Mouse (Mus musculus) liver, postnatal 0 days (tissue): ENCODE results near the gene Sorl1. TPM values are rescaled to one million over a fixed set of nuclear protein-coding genes. Genes with fewer than 3 reads are reported as not detected.
A peak's percentile ranks its signal among the peaks of the same experiment; 100 is the strongest.

Experiments used
- ATAC-seq: fragments of 200-750 bp; cut with Nextera tagmentation; 2 replicates; pipeline ENCODE4 v1.8.0; 2017; ENCODE audit warnings: mild to moderate bottlenecking, moderate library complexity
- DNase-seq: peaks from one replicate; pipeline ENCODE4 v3.0.0-alpha.2; 2016
- H3K27ac ChIP-seq: fragments of 300-500 bp; sonication (generic); 2 replicates; pipeline ENCODE4 v1.5.1; 2014; ENCODE audit warnings: antibody characterized with exemption, moderate library complexity, mild to moderate bottlenecking, low read depth
- H3K27me3 ChIP-seq: fragments of 300-500 bp; sonication (generic); 2 replicates; pipeline ENCODE4 v1.6.1; 2014; ENCODE audit warnings: low read length, control low read depth, mixed read lengths; ENCODE audit not compliant: insufficient read depth
- H3K36me3 ChIP-seq: fragments of 300-500 bp; sonication (generic); replicated peaks from 2 replicates; pipeline ENCODE4 v1.6.1; 2014; ENCODE audit warnings: mild to moderate bottlenecking, control low read depth, low read length, moderate library complexity, mixed read lengths; ENCODE audit not compliant: insufficient read depth
- H3K4me1 ChIP-seq: fragments of 300-500 bp; sonication (generic); 2 replicates; pipeline ENCODE4 v1.6.1; 2014; ENCODE audit warnings: antibody characterized with exemption, mild to moderate bottlenecking, control low read depth; ENCODE audit not compliant: insufficient read depth
- H3K4me2 ChIP-seq: fragments of 300-500 bp; sonication (generic); 2 replicates; pipeline ENCODE4 v1.6.1; 2014; ENCODE audit warnings: low read depth, mild to moderate bottlenecking, low read length, moderate library complexity, mixed read lengths
- H3K4me3 ChIP-seq: fragments of 300-500 bp; sonication (generic); 2 replicates; pipeline ENCODE4 v1.5.1; 2014; ENCODE audit warnings: low read depth, low read length
- H3K9ac ChIP-seq: fragments of 300-500 bp; sonication (generic); replicated peaks from 2 replicates; pipeline ENCODE4 v1.6.1; 2014; ENCODE audit warnings: mild to moderate bottlenecking, moderate library complexity
- H3K9me3 ChIP-seq: fragments of 300-500 bp; sonication (generic); 2 replicates; pipeline ENCODE4 v1.6.1; 2016; ENCODE audit warnings: mild to moderate bottlenecking, control low read depth, low read length, mixed read lengths
- CTCF ChIP-seq: sonication (generic); IDR thresholded peaks from 2 replicates; pipeline ENCODE4 v1.5.1; 2016; ENCODE audit warnings: antibody characterized with exemption, low read depth
- EP300 ChIP-seq: IDR thresholded peaks from 2 replicates; pipeline ENCODE4 v1.6.1; 2016; ENCODE audit warnings: antibody characterized with exemption, low read depth, mild to moderate bottlenecking
- WGBS: fragments of 180-500 bp; shearing (Covaris S2); extraction: QIAGEN DNeasy Blood & Tissue Kit; methylation state at CpG from one replicate; pipeline ENCODE4 v1.1.7; 2014; ENCODE audit not compliant: insufficient replicate concordance; 5-methylcytosine and 5-hydroxymethylcytosine counted together
- polyA plus RNA-seq: library from polyadenylated mRNA; unstranded; fragments of >200 nt; fragmentation: Nextera tagmentation; extraction: Ambion mirVana; gene quantifications from 2 replicates; pipeline ENCODE4 v1.2.1, GENCODE M21; 2015

The Sorl1 gene
- polyA plus RNA-seq, 1 experiment from 2014 or later = 3.0 TPM

DNA sequence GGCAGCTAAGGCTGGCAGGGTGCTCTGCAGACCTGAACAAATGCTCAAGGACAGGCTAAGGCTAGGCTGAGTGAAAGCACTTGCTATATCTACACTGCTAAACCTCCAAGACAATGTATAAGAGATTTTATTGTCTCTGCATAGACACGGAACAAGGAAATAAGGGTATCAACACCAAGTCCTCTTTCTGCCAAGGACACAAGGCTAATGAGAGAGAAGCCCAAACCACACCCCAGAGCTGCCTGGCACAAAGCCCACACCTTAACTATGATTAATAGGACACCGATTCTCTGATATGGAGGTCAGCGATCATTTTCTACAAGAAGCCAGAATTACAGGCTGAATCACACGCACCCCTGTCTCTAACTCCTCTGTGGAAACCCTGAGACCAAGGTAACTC is 120.0 kb downstream of the Sorl1 start:
- Histone ChIP-seq H3K27me3 (no peaks in the 10 kb centered on the region), H3K4me3 (no peak overlapping the region), H3K9me3 (no peaks in the 10 kb centered on the region), H3K4me1 (no peaks in the 10 kb centered on the region), H3K36me3 (no peaks in the 10 kb centered on the region), H3K9ac (no peak overlapping the region), H3K27ac (no peak overlapping the region), H3K4me2 (no peak overlapping the region)
- WGBS = 93% methylated on average over 4 of the region's 4 CpGs
- TF ChIP-seq EP300 (no peak), CTCF (no peak)
- ATAC-seq (no peak), DNase-seq (no peak)

DNA sequence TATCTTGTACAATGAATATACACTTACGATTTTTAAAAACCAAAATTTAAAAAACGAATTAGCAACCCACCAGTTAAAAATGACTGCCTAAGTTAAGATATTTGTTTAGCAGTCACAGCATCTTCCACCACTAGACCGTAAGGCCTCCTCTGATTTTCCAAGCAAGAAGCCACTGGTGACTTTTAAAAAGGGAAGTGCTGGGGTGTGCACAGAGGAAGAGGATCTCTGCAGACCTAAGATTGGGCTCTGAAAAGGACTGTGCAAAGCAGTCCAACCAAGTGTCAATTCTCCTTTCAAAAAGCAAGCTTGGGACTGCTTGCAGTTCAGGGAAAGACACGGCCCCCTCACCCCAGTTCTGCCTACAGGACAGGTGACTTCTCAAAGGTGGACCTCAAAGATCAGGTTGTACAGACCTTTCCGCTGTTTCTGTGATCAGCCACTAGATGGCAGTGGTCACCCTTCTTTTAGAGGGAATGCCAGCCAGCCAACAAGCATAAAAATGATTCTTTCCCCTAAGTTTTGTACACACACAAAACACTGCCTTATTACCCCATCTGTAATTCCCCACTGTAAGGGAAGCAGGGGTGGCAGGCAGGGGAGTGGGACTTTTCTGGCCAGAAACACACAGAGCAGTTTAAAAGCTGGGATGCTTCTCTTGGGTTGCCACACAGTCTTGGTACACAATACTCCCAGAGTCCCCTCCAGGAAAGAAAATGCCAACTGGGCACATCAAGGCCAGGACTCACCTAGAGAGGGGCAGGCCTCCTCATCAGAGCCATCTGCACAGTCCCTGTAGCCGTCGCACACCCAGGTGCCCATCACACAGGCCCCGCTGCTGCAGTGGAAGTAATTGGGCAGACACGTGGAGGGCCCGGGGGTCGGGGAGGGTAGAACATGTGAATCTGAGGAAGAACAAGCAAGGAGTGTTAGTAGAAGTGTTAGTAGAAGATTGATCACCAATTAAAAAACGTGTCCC is 124.3 kb downstream of the Sorl1 start:
- no peaks in the 10 kb centered on the region for H3K4me1 ChIP-seq
- ATAC-seq (no peak), DNase-seq (peak; percentile 35)
- no peak overlapping the region for H3K9ac ChIP-seq
- no peaks in the 10 kb centered on the region for H3K36me3 ChIP-seq
- 63% methylated on average over 12 of the region's 12 CpGs for WGBS
- H3K27ac ChIP-seq = no peak overlapping the region
- no peak for TF ChIP-seq EP300
- peak; percentile 88 for TF ChIP-seq CTCF
- H3K4me3 ChIP-seq = no peak overlapping the region
- H3K27me3 ChIP-seq = no peaks in the 10 kb centered on the region
- H3K9me3 ChIP-seq = no peaks in the 10 kb centered on the region
- H3K4me2 ChIP-seq = no peak overlapping the region

DNA sequence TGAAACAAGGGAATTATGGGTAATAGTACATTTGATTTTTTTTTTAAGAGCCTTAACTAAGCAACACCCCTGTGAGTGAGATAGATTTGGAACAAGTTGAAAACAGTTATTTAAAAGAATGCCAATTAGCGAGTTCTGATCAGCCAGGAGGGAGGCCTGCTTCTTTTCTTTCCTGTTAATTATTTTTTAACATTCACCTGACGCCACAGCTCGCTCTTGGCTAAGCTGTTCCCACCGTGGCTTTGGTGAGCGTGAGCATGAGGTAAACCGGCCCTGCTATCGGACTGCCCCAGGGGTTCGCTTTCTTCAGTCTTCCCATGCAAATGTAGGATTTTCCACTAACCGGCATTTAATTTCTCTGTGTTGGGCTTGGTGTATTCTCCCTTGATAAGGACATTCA is 128.8 kb downstream of the Sorl1 start:
- no peak for ATAC-seq
- no peak for TF ChIP-seq CTCF
- TF ChIP-seq EP300 = no peak
- WGBS = 82% methylated on average over 9 of the region's 9 CpGs

DNA sequence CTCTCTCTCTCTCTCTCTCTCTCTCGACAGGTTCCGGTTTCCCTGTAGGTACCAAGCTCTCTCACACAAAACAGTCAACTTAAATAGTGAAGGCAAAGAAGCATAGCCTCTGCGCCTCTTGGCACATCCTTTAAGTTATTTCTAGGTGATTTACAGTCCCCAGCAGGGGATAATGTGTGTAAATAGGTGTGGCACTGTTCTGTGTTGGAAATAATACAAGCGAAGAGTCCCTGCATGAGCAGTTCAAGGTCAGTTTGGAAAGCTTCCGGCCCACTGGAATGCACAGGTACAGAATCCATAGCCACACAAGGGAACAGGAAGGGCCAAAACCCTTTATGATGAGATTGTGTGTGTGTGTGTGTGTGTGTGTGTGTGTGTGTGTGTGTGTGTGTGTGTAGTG is 130.3 kb downstream of the Sorl1 start:
- TF ChIP-seq CTCF (no peak), EP300 (no peak)
- WGBS = 72% methylated on average over 4 of the region's 5 CpGs
- DNase-seq = no peak
- Histone ChIP-seq H3K36me3 (no peaks in the 10 kb centered on the region), H3K4me1 (no peaks in the 10 kb centered on the region), H3K4me2 (no peak overlapping the region), H3K27ac (no peak overlapping the region), H3K9me3 (no peaks in the 10 kb centered on the region), H3K9ac (no peak overlapping the region), H3K4me3 (no peak overlapping the region), H3K27me3 (no peaks in the 10 kb centered on the region)
- no peak for ATAC-seq

More for the DNA sequence above, 128.8 kb downstream of the Sorl1 start:
- no peak for DNase-seq
- Histone ChIP-seq H3K9me3 (no peaks in the 10 kb centered on the region), H3K27me3 (no peaks in the 10 kb centered on the region), H3K4me3 (no peak overlapping the region), H3K36me3 (no peaks in the 10 kb centered on the region), H3K4me2 (no peak overlapping the region), H3K27ac (no peak overlapping the region), H3K4me1 (no peaks in the 10 kb centered on the region), H3K9ac (no peak overlapping the region)

DNA sequence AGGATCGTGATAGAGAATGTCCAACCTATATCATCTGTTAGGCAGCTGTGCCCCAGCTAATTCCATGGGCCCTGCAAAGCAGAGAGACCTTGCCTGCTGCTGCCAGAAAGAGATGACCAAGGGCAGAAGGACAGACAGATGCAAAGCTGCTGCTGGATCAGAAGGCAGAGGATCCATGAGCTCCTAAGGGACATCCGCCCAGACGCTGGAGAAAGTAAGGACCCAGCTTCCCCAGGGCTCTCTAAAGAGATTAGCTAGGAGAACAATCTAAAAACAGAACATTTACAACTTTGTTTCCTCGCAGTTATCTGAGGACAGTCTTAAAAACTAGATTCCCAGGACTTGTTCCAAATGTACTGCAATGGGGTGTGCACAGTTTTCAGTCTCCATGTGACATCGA is 131.3 kb downstream of the Sorl1 start:
- H3K4me2 ChIP-seq = no peak overlapping the region
- WGBS = 73% methylated on average over 5 of the region's 5 CpGs
- H3K9ac ChIP-seq = no peak overlapping the region
- H3K4me3 ChIP-seq = no peak overlapping the region
- DNase-seq (no peak), ATAC-seq (no peak)
- H3K9me3 ChIP-seq = no peaks in the 10 kb centered on the region
- no peak for TF ChIP-seq CTCF
- no peaks in the 10 kb centered on the region for H3K36me3 ChIP-seq
- no peaks in the 10 kb centered on the region for H3K4me1 ChIP-seq
- no peak overlapping the region for H3K27ac ChIP-seq
- no peaks in the 10 kb centered on the region for H3K27me3 ChIP-seq

DNA sequence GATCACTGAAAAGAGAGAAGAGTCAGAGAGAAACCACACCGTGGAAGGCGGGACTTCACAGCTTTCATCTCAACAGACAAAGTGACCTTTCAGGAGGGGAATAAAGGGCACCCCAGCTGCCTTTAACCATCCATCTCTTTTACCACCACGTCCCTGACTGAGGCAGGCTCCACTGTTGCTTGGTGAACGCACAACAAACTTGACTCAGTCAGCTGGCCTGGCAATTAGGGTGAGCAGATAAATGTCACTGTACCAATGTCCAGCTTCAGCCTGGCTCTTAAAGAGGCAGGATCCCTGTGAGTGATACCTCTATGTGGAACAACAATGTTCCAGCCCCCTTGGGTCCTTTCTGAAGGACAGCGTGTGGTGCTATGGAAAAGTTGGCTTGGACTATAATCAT is 138.5 kb downstream of the Sorl1 start:
- no peaks in the 10 kb centered on the region for H3K27me3 ChIP-seq
- no peak for TF ChIP-seq CTCF
- no peak for TF ChIP-seq EP300
- ATAC-seq (no peak), DNase-seq (no peak)
- 69% methylated on average over 5 of the region's 5 CpGs for WGBS
- H3K36me3 ChIP-seq = no peaks in the 10 kb centered on the region; the same call in 1 of the 2 replicates
- 0 out of 2 replicates have a peak, but pooled peaks cover 3% of the 10 kb centered on the region for H3K4me1 ChIP-seq
- no peak overlapping the region for H3K4me2 ChIP-seq
- H3K9me3 ChIP-seq = no peaks in the 10 kb centered on the region
- no peak overlapping the region for H3K9ac ChIP-seq
- no peak overlapping the region for H3K27ac ChIP-seq
- H3K4me3 ChIP-seq = no peak overlapping the region
